Mouse (Mus musculus) cerebellum, adult 2 months (tissue): Measurements from ENCODE around the gene Dohh.

Experiments
- CTCF ChIP-seq: fragments of 200-500 bp; IDR thresholded peaks from 2 replicates; pipeline ENCODE4 v1.5.1; 2011; ENCODE audit warnings: low read depth, mild to moderate bottlenecking, control low read depth, low read length, moderate library complexity, borderline replicate concordance; ENCODE audit not compliant: insufficient read depth
- POLR2A ChIP-seq: fragments of 200-500 bp; IDR thresholded peaks from 2 replicates; pipeline ENCODE4 v1.6.1; 2011; ENCODE audit warnings: low read length, control low read depth, borderline replicate concordance; ENCODE audit not compliant: insufficient read depth

DNA sequence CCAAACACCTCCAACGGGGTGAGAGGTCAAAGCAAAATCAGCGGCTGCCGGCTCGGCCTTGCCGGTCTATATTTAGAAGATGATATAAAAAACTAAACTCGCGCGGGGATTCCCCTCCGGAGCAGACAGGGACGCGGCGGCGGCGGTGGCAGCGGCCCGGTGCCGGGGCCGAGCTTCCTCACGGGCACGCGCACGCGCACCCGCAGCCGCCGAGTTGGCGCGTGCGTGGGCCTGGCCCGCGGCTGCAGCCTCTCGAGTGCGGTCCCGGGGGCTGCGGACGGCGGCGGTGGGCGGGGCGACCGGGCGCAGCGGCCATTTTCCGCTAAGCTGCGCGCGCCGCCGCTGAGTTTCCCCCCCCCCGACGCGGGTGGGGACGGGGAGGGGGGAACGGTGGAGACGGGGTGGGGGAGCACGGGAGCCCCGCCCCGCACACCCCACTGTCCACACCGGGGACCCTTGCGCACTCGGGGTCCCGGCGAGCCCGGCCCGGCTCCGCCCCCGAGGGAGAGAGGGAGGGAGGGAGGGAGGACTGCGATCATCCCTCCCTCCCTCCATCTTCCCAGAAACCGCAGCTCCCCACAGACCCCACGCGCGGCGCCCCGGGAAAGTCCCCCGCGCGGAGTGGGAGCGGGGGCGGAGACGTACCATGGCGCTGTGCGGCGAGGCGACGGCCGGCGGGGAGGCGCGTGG, 46.1 kb downstream of the Dohh start:
- TF ChIP-seq CTCF (no peak), POLR2A (peak; percentile 19; the same call in 1 of the 2 replicates)
